Mouse (Mus musculus) spleen, adult 2 months (tissue): ENCODE data around the gene Slc12a8. TPM values are rescaled to one million over a fixed set of nuclear protein-coding genes. Genes with fewer than 3 reads are reported as not detected.

Source experiments
- DNase-seq, 2 experiments: peaks; one replicate each; pipeline versions ENCODE4 v3.0.0 to v3.0.0-alpha.2; 2012 to 2021; ENCODE audit warnings: low spot score in 2 of 2, low read depth in 1 of 2
- H3K27ac ChIP-seq: fragments of 200-500 bp; 2 replicates; pipeline ENCODE4 v1.5.1; 2012; ENCODE audit warnings: low read length, inconsistent platforms; ENCODE audit not compliant: insufficient read depth
- H3K27me3 ChIP-seq: fragments of 200-500 bp; 2 replicates; pipeline ENCODE4 v1.6.1; 2012; ENCODE audit warnings: mild to moderate bottlenecking, moderate library complexity, low read length, inconsistent platforms; ENCODE audit not compliant: control insufficient read depth, insufficient read depth
- H3K36me3 ChIP-seq: fragments of 200-500 bp; 2 replicates; pipeline ENCODE4 v1.6.1; 2012; ENCODE audit warnings: mild to moderate bottlenecking, low read length, inconsistent platforms; ENCODE audit not compliant: control insufficient read depth, insufficient read depth
- H3K4me1 ChIP-seq: fragments of 200-500 bp; 2 replicates; pipeline ENCODE4 v1.6.1; 2011; ENCODE audit warnings: inconsistent platforms; ENCODE audit not compliant: control insufficient read depth, insufficient read depth, insufficient read length
- H3K4me3 ChIP-seq: fragments of 200-500 bp; 2 replicates; pipeline ENCODE4 v1.5.1; 2011; ENCODE audit warnings: mild to moderate bottlenecking, inconsistent platforms; ENCODE audit not compliant: insufficient read depth, insufficient read length; ENCODE audit errors: extremely low read depth
- CTCF ChIP-seq: fragments of 200-500 bp; IDR thresholded peaks from 2 replicates; pipeline ENCODE4 v1.5.1; 2011; ENCODE audit warnings: mild to moderate bottlenecking, inconsistent platforms; ENCODE audit not compliant: insufficient read depth, insufficient read length, insufficient replicate concordance; ENCODE audit errors: extremely low read depth
- POLR2A ChIP-seq: fragments of 200-500 bp; IDR thresholded peaks from 2 replicates; pipeline ENCODE4 v1.6.1; 2011; ENCODE audit warnings: low read depth, low read length, inconsistent platforms
- WGBS: fragments of 180-500 bp; shearing (Covaris S2); methylation state at CpG from one replicate; pipeline ENCODE4 v1.1.7; 2018; 5-methylcytosine and 5-hydroxymethylcytosine counted together
- polyA plus RNA-seq: library from polyadenylated mRNA; depleted of rRNA; stranded (reverse); fragments of >200 nt; gene quantifications from 2 replicates; pipeline ENCODE4 v1.2.3, GENCODE M21; 2012

Gene Slc12a8
- polyA plus RNA-seq, 1 experiment: 1.2 TPM

DNA sequence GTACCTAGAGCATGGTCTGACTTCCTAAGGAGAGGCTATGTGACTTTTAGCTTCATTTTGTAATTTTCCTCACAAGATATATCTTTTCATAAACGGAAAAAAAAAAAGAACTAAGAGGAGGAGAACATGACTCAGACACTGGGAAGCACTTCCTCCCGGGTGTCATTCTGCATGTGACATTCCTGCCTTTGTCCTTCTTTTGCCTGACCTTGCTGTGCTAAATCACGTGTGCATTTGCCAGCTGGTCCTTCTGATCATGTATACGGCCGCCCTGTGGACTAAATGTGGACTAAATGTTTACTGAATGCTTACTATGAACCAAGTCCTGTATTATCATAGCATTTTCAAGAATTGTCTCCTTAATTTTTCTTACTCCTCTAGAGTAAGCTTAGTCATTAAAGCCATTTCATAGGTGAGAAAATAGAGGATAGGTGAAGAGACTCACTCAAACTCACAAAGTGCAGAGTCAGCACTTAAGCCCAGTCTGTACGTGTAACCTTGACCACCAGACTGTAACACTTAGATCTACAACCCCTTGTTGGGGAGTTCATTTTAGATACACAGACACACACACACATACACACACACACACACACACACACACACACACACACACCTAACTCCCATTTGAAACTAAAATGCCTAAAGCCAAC is 2.9 kb downstream of the Slc12a8 start:
- Histone ChIP-seq H3K4me3 (no peak overlapping the region), H3K27me3 (no peaks in the 10 kb centered on the region), H3K4me1 (peaks cover 3% of the 10 kb centered on the region; the same call in 1 of the 2 replicates), H3K27ac (no peak overlapping the region), H3K36me3 (no peaks in the 10 kb centered on the region)
- no peak for TF ChIP-seq POLR2A
- TF ChIP-seq CTCF: no peak
- no peak for DNase-seq
- WGBS: 80% methylated on average over 6 of the region's 6 CpGs

DNA sequence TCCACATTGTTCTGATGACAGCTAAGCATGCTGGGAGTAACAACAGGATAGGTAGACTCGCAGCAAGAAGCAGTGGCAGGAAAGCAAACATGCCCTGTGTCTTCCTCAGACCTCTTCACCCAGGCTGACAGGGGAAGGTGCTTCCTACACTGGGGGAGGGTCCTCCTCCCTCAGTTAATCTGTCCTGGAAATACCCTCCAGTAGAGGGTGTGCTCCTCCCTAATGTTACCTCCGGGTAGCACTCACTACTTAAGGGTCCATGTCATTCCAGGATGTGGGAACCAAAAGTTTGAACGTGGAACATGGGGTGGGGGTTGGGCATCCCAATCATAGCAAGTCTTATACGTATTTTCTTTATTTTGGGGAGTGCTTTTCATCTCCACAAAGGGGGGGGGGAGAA is 5.4 kb downstream of the Slc12a8 start:
- Histone ChIP-seq H3K4me1 (no peaks in the 10 kb centered on the region), H3K27ac (no peak overlapping the region), H3K36me3 (no peaks in the 10 kb centered on the region), H3K4me3 (no peak overlapping the region), H3K27me3 (no peaks in the 10 kb centered on the region)
- no peak for DNase-seq
- TF ChIP-seq CTCF: no peak
- TF ChIP-seq POLR2A: no peak
- WGBS: 66% methylated on average over 4 of the region's 4 CpGs

DNA sequence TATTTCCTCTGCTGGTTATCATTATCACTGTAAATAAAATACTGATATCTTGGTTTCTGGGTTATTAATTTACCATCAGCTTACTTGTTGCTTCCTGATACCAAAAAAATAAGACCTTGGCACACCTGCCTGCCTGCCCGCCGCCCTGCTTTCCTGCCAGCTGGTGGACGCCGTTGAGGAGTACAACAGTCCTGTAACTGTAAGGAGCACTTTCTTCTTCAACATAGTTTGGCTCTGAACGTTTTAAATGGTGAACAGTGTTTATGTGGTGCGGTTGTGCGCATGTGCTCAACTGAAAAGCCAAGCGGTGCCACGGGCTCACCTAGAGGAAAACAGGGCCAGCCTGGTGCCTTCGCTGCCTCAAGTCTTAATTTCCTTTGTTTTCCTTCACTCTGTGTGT is 6.4 kb downstream of the Slc12a8 start:
- Histone ChIP-seq H3K36me3 (no peaks in the 10 kb centered on the region), H3K27ac (no peak overlapping the region), H3K4me1 (no peaks in the 10 kb centered on the region), H3K27me3 (no peaks in the 10 kb centered on the region), H3K4me3 (no peak overlapping the region)
- TF ChIP-seq CTCF (no peak), POLR2A (no peak)
- no peak for DNase-seq
- 84% methylated on average over 10 of the region's 10 CpGs for WGBS

DNA sequence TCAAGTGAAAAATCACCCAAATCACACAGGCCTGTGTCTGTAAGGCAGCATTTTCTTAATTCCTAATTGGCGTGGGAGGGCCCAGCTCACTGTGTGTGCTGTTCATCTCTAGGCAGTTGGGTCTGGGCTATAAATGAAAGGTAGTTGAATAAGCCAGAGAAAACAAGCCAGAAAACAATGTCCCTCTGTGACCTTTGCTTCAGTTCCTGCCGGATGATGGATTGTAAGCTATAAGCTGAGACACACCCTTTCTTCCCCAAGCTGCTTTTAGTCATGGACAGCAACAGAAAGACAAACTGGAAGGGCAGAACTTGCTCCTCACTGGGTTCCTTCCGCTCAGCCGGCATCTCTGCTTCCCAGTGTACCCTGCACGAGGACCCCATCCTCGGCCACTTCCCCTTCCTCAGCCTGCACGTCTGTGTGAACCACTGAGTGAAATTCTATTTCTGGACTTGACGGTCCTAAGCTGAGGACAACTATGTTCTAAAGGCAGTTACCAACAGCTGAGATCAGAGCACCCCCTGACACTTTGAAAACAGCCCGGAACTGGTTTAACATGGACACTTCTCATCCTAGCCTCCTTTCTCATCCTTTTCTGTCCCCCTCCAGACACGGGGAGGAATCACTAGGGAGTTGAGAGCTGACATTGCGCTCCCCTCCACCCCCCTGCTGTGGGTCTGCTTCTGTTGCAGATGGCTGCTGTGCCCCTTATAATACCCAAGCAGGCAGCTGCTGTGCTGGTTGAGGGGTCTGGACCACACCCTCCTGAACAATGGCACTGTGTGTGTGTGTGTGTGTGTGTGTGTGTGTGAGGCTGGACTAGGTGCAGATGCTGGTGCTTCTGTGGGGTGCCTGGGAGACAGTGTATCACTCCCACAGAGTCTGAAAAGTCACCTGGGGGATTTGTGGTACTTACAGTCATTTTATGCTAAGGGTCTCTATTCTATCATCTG is 12.7 kb downstream of the Slc12a8 start:
- Histone ChIP-seq H3K27me3 (no peaks in the 10 kb centered on the region), H3K4me1 (peaks cover 7% of the 10 kb centered on the region; the same call in 1 of the 2 replicates), H3K36me3 (no peaks in the 10 kb centered on the region), H3K27ac (no peak overlapping the region), H3K4me3 (no peak overlapping the region)
- 35% methylated on average over 11 of the region's 11 CpGs for WGBS
- DNase-seq: peak in 1 of 2 experiments; percentile 10
- TF ChIP-seq POLR2A (no peak), CTCF (no peak)

DNA sequence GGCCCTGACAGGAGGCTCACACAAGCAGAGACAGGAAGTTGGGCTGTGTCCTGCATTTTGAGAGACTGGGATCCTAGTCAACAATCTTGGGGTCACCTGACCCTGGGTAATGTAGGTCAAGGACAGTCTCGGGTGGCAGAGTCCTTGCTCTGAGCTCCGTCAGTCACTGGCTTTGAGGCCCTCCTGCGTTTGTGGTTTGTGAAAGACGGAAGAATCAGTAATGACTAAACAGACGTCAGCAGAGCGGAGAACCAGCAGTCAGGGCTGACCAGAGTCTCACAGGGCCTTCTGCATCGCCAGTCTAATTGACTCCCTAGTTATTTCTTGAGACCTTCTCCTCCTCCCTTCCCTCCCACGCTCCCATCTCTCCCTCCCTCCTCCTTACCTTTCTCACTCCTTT is 14.1 kb downstream of the Slc12a8 start:
- TF ChIP-seq POLR2A (no peak), CTCF (no peak)
- WGBS: 55% methylated on average over 8 of the region's 8 CpGs
- Histone ChIP-seq H3K4me1 (peaks cover 7% of the 10 kb centered on the region; the same call in 1 of the 2 replicates), H3K4me3 (no peak overlapping the region), H3K27me3 (no peaks in the 10 kb centered on the region), H3K27ac (no peak overlapping the region), H3K36me3 (no peaks in the 10 kb centered on the region)
- DNase-seq: peak in 1 of 2 experiments; percentile 6

DNA sequence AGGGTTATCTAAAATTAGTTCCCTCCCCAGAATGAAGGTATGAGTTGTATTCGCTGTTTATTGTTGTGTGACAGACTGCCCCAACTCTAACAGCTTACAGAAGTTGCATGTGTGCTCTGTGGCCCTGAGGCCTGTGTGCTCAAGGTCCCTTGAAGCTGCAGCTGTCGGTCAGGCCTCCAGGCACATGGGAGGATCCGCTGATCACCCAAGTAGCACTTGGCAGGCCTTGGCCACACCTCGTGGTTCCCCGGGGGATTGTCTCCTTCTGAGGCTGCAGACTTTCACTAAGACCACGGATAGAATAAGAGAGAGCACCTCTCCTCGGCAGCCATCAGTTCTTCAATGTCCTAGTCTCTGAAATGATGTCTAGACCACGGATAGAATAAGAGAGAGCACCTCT is 19.3 kb downstream of the Slc12a8 start:
- Histone ChIP-seq H3K27me3 (no peaks in the 10 kb centered on the region), H3K4me3 (no peak overlapping the region), H3K27ac (no peak overlapping the region), H3K36me3 (no peaks in the 10 kb centered on the region), H3K4me1 (no peaks in the 10 kb centered on the region)
- DNase-seq: no peak
- WGBS: 50% methylated on average over 8 of the region's 8 CpGs
- no peak for TF ChIP-seq POLR2A
- no peak for TF ChIP-seq CTCF
